Mouse (Mus musculus) heart, postnatal 14 days (tissue): ENCODE data around the gene Abca14. TPM values are rescaled to one million over a fixed set of nuclear protein-coding genes. Genes with fewer than 3 reads are reported as not detected.
"Not testable (repeated sequence)": the region's sequence is repeated elsewhere in the genome, so short reads cannot be mapped to it uniquely, and the experiment has no call there.

Experiments
- DNase-seq, 2 experiments: peaks; one replicate each; pipeline ENCODE4 v3.0.0; 2021 to 2022
- intact Hi-C: fragments of 180-260 bp; cut with DNase I; formaldehyde crosslinking; loops from one replicate; pipeline ENCODE4 v1.15.1; 2025
- total RNA-seq, 2 experiments: library from RNA; stranded (reverse); gene quantifications; 2 replicates each; pipeline ENCODE4 v1.2.3; 2021

Abca14 gene
- total RNA-seq, 2 experiments from 2014 or later = not detected

- intact Hi-C loops = no loop called here
- no peak for DNase-seq
Measured at GRCm38 (mm10) chr7:120195207-120195606, 8.6 kb upstream of the Abca14 start.

DNA sequence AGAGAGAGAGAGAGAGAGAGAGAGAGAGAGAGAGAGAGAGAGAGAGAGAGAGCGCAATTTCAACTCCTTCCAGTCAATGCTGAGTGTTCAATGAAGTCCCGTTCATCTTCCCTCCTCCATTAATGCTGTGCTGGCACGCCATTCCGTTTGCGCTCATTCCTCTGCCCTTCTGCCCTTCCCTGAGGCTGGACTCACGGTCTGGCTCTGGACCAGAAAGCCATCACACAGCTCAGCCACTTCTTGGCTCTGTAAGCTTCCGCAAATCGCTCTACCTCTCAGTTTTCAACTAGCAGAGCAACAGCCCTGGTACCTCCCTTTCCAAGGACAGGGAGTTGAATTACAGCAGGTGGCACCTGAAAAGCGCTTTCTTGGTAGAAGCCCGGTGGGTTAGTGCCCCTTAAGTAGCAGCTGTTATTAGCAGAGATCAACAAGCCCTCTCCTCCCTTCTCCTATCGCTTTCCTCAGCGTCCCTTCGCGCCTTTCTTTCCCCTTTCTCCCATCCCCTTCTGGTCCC is 2.5 kb upstream of the Abca14 start:
- peak in 1 of 2 experiments; percentile 10 for DNase-seq

GRCm38 (mm10) chr7:120201771-120202170 is 2.0 kb upstream of the Abca14 start, which contains the start of gene Crym:
Gene Crym (minus strand): TSS chr7:120202111.
- DNase-seq = no peak
- intact Hi-C loops = no loop called here

More for the DNA sequence above, 2.5 kb upstream of the Abca14 start:
- intact Hi-C loops = no loop called here

- intact Hi-C loops = loop anchor here (5.0 kb wide), 1 partner anchor 359 kb away; no protein-coding TSS in a partner anchor
- DNase-seq = peak in 1 of 2 experiments; percentile 4
Measured at GRCm38 (mm10) chr7:120205989-120206388, 2.2 kb downstream of the Abca14 start.

GRCm38 (mm10) chr7:120228541-120228940 is 24.8 kb downstream of the Abca14 start:
- DNase-seq = no peak
- intact Hi-C loops = no loop called here

DNA sequence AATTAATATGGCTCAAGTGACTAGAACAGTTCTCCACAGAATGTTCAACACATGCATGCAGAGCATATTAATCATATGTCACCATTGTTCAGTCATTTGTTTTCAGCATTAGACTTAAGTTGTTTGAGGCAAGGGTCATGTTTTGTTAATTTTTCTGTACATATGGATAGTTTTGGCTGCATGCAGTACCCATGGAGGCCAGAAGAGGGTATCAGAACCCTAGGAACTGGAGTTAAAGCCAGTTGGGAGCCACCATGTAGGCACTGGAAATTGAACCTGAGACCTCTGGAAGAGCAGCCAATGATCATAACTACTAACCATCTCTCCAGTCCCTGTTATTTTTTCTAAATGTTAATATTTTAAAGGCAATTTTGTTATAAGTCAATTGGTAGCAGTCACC is 37.3 kb downstream of the Abca14 start:
- DNase-seq = peak in 1 of 2 experiments; percentile 2
- intact Hi-C loops = no loop called here

GRCm38 (mm10) chr7:120271135-120271991 is 67.6 kb downstream of the Abca14 start:
- no peak for DNase-seq
- intact Hi-C loops = no loop called here

DNA sequence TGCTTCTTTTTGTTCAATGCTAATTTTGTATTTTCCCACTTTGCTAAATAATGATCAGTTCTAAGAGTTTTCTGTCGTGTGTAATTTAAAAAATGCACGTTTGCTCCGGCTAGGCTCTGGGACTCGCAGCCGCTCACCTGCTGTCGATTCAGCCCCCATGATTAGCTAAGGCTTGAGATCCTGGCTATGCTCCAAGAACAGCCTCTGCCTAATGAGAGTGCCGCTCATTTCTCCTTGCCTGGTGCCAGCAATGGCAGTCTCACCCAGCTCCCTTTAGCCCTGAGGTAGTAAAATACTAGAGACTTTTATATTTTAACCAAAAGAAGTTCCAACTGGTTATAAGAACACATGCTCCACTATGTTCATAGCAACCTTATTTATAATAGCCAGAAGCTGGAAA is 68.3 kb downstream of the Abca14 start:
- intact Hi-C loops = no loop called here
- no peak for DNase-seq

DNA sequence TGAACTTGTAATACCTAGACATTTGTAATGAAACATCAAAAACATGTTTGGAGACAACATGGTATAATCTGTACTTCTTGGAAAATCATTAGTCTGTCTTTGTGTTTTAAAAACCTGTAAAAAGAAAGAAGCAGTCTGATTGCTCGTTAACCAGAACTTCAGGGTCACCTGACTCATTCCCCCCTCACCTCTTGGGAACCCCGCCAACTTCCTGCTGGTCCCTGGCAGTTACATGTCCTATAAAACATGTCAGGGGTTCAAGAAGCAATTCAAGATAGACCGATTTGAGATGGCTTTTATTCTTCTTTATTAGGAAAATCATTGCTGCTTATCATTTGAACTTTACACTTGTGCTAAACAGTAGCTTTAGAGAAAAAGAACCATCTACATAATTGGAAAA is 81.5 kb downstream of the Abca14 start:
- DNase-seq = no peak
- intact Hi-C loops = no loop called here

GRCm38 (mm10) chr7:120316086-120316485 is 112.3 kb downstream of the Abca14 start:
- intact Hi-C loops = no loop called here

GRCm38 (mm10) chr7:120322963-120323362 is 119.2 kb downstream of the Abca14 start:
- no peak for DNase-seq
- intact Hi-C loops = loop anchor here (10.0 kb wide), 2 partner anchors 478 to 648 kb away; no protein-coding TSS in a partner anchor

More at GRCm38 (mm10) chr7:120316086-120316485, 112.3 kb downstream of the Abca14 start:
- DNase-seq = no peak

- DNase-seq = not testable (repeated sequence)
- intact Hi-C loops = loop anchor here (5.0 to 10.0 kb wide), 4 partner anchors 199 to 651 kb away; partner anchors contain the start of gene Dnah3
Measured at GRCm38 (mm10) chr7:120325911-120326310, 122.2 kb downstream of the Abca14 start.

DNA sequence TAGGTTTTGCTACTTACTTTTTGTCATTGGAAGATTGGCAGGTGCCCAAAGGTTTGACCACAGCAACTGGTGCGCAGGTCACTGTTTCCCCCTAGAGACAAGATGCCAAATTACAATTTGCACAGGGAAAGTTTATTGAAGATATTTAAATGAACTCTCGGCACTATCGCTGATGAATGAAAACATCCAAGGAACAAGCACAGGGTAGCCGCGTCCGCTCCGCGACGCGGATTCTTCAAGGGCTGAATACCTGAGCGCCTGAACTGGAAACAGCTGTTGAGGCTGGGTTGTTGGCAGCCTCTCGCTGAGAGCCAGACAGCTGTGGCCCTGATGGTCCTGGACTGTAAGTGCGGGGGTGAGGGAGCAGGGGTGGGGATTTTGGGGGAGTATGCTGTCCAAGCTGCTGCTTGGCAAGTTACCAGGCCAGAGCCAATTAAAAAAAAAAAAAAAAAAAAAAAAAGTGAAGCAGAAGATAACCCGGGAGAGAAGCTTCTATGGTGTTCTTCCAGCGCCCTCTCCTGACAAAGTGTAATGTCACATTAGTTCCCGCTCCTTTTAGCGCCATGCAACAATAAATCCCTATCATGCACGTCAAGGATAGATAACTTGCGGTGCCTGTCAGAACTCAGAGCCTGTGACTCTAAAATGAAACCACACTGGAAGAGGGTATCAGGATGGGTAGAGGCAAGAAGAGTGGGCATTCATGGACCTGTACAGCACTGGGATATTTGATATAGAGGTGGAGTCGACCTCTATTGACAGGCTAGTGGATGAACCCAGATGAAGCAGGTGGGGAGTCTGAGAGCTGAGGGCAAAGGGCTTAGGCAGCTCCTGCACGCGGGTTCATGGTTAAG is 123.7 kb downstream of the Abca14 start:
- intact Hi-C loops = loop anchor here (5.0 to 10.0 kb wide), 4 partner anchors 200 to 653 kb away; partner anchors contain the start of gene Dnah3
- DNase-seq = peak; percentile 20 to 28

- intact Hi-C loops = loop anchor here (5.0 to 10.0 kb wide), 4 partner anchors 201 to 653 kb away; partner anchors contain the start of gene Dnah3
- peak; percentile 11 to 19 for DNase-seq
Measured at GRCm38 (mm10) chr7:120328087-120328793, 124.5 kb downstream of the Abca14 start, which contains the start of gene Abca15. Gene Abca15 (plus strand): TSS chr7:120328670.

DNA sequence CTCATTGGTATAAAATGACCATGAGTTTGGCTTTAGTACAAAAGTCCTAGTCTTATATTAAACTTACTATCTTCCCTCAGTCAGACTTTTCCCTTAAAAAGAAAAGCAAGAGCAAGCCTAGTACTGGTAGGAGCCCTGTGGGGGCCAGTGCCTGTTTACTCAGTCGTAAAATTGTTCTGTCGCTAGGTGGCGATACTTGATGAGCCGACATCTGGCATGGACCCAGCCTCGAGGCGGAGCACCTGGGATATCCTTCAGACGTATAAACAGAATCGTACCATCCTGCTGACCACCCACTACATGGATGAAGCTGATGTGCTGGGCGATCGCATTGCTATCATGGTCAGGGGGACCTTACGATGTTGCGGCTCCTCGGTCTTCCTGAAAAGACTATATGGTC is 157.4 kb downstream of the Abca14 start:
- intact Hi-C loops = no loop called here
- peak in 1 of 2 experiments; percentile 1 for DNase-seq

Other genes starting within 250 kb of the Abca14 start
- gene Dnah3, start 108.7 kb upstream of the Abca14 start, total RNA-seq = under 1 TPM in 1 of 2 experiments, not detected in 1; 0.29 TPM
- 10 to 100 TPM; 15.9 to 17.4 TPM for gene Tmem159, start 101.6 kb upstream of the Abca14 start, total RNA-seq
- under 1 TPM; 0.32 to 0.41 TPM for gene Zp2, start 58.7 kb upstream of the Abca14 start, total RNA-seq
- under 1 TPM in 1 of 2 experiments, not detected in 1; 0.12 TPM for gene Anks4b, start 30.1 kb upstream of the Abca14 start, total RNA-seq
- gene Crym, start 1.9 kb upstream of the Abca14 start, total RNA-seq = under 1 TPM; 0.51 to 0.88 TPM
- gene Abca15, start 124.7 kb downstream of the Abca14 start, total RNA-seq = not detected
- not detected for gene Abca16, start 205.7 kb downstream of the Abca14 start, total RNA-seq